Mouse (Mus musculus): ENCODE data around the gene Ssrp1. TPM values are rescaled to one million over a fixed set of nuclear protein-coding genes. Genes with fewer than 3 reads are reported as not detected.

Gene Ssrp1
- polyA plus RNA-seq (2017; shearing (Covaris generic)): 100 to 1,000 TPM; 135 to 160 TPM

GRCm38 (mm10) chr2:85037047-85038026 lies at the start of gene Ssrp1, which contains the start of gene P2rx3:
Gene Ssrp1 (plus strand): TSS chr2:85037234.
Gene P2rx3 (minus strand): TSS chr2:85037462.
- peak; percentile 94 for ATAC-seq

- ATAC-seq: no peak
Measured at GRCm38 (mm10) chr2:84987930-84988329, 49.1 kb upstream of the Ssrp1 start, which contains the start of gene Prg3. Gene Prg3 (plus strand): TSS chr2:84988215.

- ATAC-seq: no peak
Measured at GRCm38 (mm10) chr2:84996376-84996775, 40.7 kb upstream of the Ssrp1 start.

GRCm38 (mm10) chr2:84999486-85000181 lies 37.4 kb upstream of the Ssrp1 start:
- no peak for ATAC-seq

GRCm38 (mm10) chr2:85001497-85001896 lies 35.5 kb upstream of the Ssrp1 start:
- ATAC-seq: no peak

- ATAC-seq: no peak
Measured at GRCm38 (mm10) chr2:85002575-85002974, 34.5 kb upstream of the Ssrp1 start.

- no peak for ATAC-seq
Measured at GRCm38 (mm10) chr2:85004341-85004740, 32.7 kb upstream of the Ssrp1 start.

- no peak for ATAC-seq
Measured at GRCm38 (mm10) chr2:85006600-85006999, 30.4 kb upstream of the Ssrp1 start.

- ATAC-seq: peak; percentile 59
Measured at GRCm38 (mm10) chr2:85007729-85008128, 29.3 kb upstream of the Ssrp1 start.

GRCm38 (mm10) chr2:85009212-85009611 lies 27.8 kb upstream of the Ssrp1 start:
- no peak for ATAC-seq

GRCm38 (mm10) chr2:85011906-85012604 lies 25.0 kb upstream of the Ssrp1 start:
- ATAC-seq: no peak

- no peak for ATAC-seq
Measured at GRCm38 (mm10) chr2:85012679-85013078, 24.4 kb upstream of the Ssrp1 start.

- peak; percentile 54 for ATAC-seq
Measured at GRCm38 (mm10) chr2:85013826-85014587, 23.0 kb upstream of the Ssrp1 start.

- no peak for ATAC-seq
Measured at GRCm38 (mm10) chr2:85014588-85014982, 22.4 kb upstream of the Ssrp1 start.

GRCm38 (mm10) chr2:85022043-85022442 lies 15.0 kb upstream of the Ssrp1 start:
- ATAC-seq: no peak

GRCm38 (mm10) chr2:85026178-85026577 lies 10.9 kb upstream of the Ssrp1 start:
- no peak for ATAC-seq

GRCm38 (mm10) chr2:85027281-85027680 lies 9.8 kb upstream of the Ssrp1 start:
- no peak for ATAC-seq

GRCm38 (mm10) chr2:85029897-85030296 lies 7.1 kb upstream of the Ssrp1 start:
- ATAC-seq: no peak

- ATAC-seq: no peak
Measured at GRCm38 (mm10) chr2:85030989-85031388, 6.0 kb upstream of the Ssrp1 start.

- ATAC-seq: no peak
Measured at GRCm38 (mm10) chr2:85033121-85033520, 3.9 kb upstream of the Ssrp1 start.

GRCm38 (mm10) chr2:85034169-85034568 lies 2.9 kb upstream of the Ssrp1 start:
- no peak for ATAC-seq

GRCm38 (mm10) chr2:85036507-85037046 lies 457 bp upstream of the Ssrp1 start:
- ATAC-seq: no peak
